Mouse (Mus musculus) lung, adult 2 months (tissue): ENCODE measurements around the gene Prex1.

Experiments used
- CTCF ChIP-seq: fragments of 200-500 bp; IDR thresholded peaks from 2 replicates; pipeline ENCODE4 v1.5.1; 2011; ENCODE audit warnings: mild to moderate bottlenecking, low read length, control low read depth; ENCODE audit not compliant: insufficient read depth
- POLR2A ChIP-seq: fragments of 200-500 bp; IDR thresholded peaks from 2 replicates; pipeline ENCODE4 v1.6.1; 2011; ENCODE audit warnings: low read depth, mild to moderate bottlenecking, control low read depth, low read length, borderline replicate concordance; ENCODE audit errors: extremely low read depth

- no peak for TF ChIP-seq CTCF
- no peak for TF ChIP-seq POLR2A
Observed at GRCm38 (mm10) chr2:166655308-166655707, 58.3 kb downstream of the Prex1 start.
